Mouse (Mus musculus) myocyte (in vitro differentiated cells): ENCODE results near the gene Dnaja2. TPM values are rescaled to one million over a fixed set of nuclear protein-coding genes. Genes with fewer than 3 reads are reported as not detected.

Source experiments
- H3K27me3 ChIP-seq: one replicate; pipeline ENCODE4 v1.6.1; 2011; ENCODE audit not compliant: control insufficient read depth, insufficient read depth, insufficient read length
- H3K36me3 ChIP-seq: one replicate; pipeline ENCODE4 v1.6.1; 2011; ENCODE audit not compliant: control insufficient read depth, insufficient read depth
- H3K4me2 ChIP-seq: one replicate; pipeline ENCODE4 v1.6.1; 2011; ENCODE audit warnings: low read depth, control low read depth
- H3K4me3 ChIP-seq: one replicate; pipeline ENCODE4 v1.5.1; 2011; ENCODE audit warnings: mild to moderate bottlenecking, control low read depth, moderate library complexity
- H3K79me2 ChIP-seq: one replicate; pipeline ENCODE4 v1.6.1; 2011; ENCODE audit not compliant: control insufficient read depth, insufficient read depth
- H3ac ChIP-seq: one replicate; pipeline ENCODE4 v1.6.1; 2011; ENCODE audit not compliant: control insufficient read depth, insufficient read length
- CEBPB ChIP-seq: IDR thresholded peaks from 2 replicates; pipeline ENCODE4 v1.6.1; 2011; ENCODE audit warnings: mild to moderate bottlenecking, moderate library complexity; ENCODE audit not compliant: poor library complexity, insufficient read depth, severe bottlenecking
- E2F4 ChIP-seq: IDR thresholded peaks from one replicate; pipeline ENCODE4 v1.6.1; 2011; ENCODE audit warnings: mild to moderate bottlenecking, control low read depth, moderate library complexity; ENCODE audit not compliant: insufficient read depth
- MAX ChIP-seq: IDR thresholded peaks from one replicate; pipeline ENCODE4 v1.6.1; 2011; ENCODE audit warnings: low read depth, mild to moderate bottlenecking, control low read depth
- MYOD1 ChIP-seq, 3 experiments: IDR thresholded peaks; one replicate each; pipeline ENCODE4 v1.6.1; 2011; ENCODE audit warnings: control low read depth in 2 of 3, low read depth in 2 of 3, mild to moderate bottlenecking in 2 of 3, moderate library complexity in 1 of 3; ENCODE audit not compliant: insufficient read length in 2 of 3, control insufficient read depth in 1 of 3
- MYOG ChIP-seq, 3 experiments: IDR thresholded peaks; one replicate each; pipeline ENCODE4 v1.6.1; 2011; ENCODE audit warnings: control low read depth in 2 of 3, low read depth in 2 of 3, mild to moderate bottlenecking in 2 of 3; ENCODE audit not compliant: insufficient read length in 2 of 3, control insufficient read depth in 1 of 3, insufficient read depth in 1 of 3
- POLR2A ChIP-seq: IDR thresholded peaks from one replicate; pipeline ENCODE4 v1.6.1; 2011; ENCODE audit warnings: low read depth, mild to moderate bottlenecking, control low read depth, moderate library complexity; ENCODE audit not compliant: insufficient read length
- POLR2AphosphoS2 ChIP-seq: IDR thresholded peaks from one replicate; pipeline ENCODE4 v1.6.1; 2011; ENCODE audit warnings: low read depth, control low read depth; ENCODE audit not compliant: insufficient read length
- REST ChIP-seq: IDR thresholded peaks from one replicate; pipeline ENCODE4 v1.6.1; 2011; ENCODE audit warnings: mild to moderate bottlenecking, control low read depth, moderate library complexity; ENCODE audit not compliant: insufficient read depth, insufficient read length
- SRF ChIP-seq: IDR thresholded peaks from one replicate; pipeline ENCODE4 v1.6.1; 2011; ENCODE audit warnings: low read depth; ENCODE audit not compliant: control insufficient read depth, insufficient read length
- TCF12 ChIP-seq: IDR thresholded peaks from one replicate; pipeline ENCODE4 v1.6.1; 2011; ENCODE audit warnings: mild to moderate bottlenecking, control low read depth; ENCODE audit not compliant: poor library complexity, insufficient read depth, severe bottlenecking
- TCF3 ChIP-seq: IDR thresholded peaks from one replicate; pipeline ENCODE4 v1.6.1; 2011; ENCODE audit warnings: low read depth, control low read depth; ENCODE audit not compliant: insufficient read length
- USF1 ChIP-seq: IDR thresholded peaks from one replicate; pipeline ENCODE4 v1.6.1; 2011; ENCODE audit warnings: low read depth, mild to moderate bottlenecking, control low read depth, moderate library complexity
- polyA plus RNA-seq: library from polyadenylated mRNA; unstranded; fragments of >200 nt; fragmentation: generic; extraction: Trizol; gene quantifications from one replicate; pipeline ENCODE4 v1.2.1, GENCODE M21; 2012; ENCODE audit warnings: missing spikeins

Gene Dnaja2
- polyA plus RNA-seq, 1 experiment = 104 TPM

GRCm38 (mm10) chr8:85508661-85509060, 46.5 kb downstream of the Dnaja2 start:
- no peak overlapping the region for H3K4me2 ChIP-seq
- no peak for TF ChIP-seq POLR2AphosphoS2
- TF ChIP-seq REST = no peak
- TF ChIP-seq MYOG (IDR thresholded peaks at IDR 0.05; ENCODE audit: control insufficient read depth in 1 of 3, insufficient read depth in 1 of 3, insufficient read length in 2 of 3, low read depth in 2 of 3) = no peak
- TF ChIP-seq TCF12 = no peak
- H3K36me3 ChIP-seq = peaks cover 96% of the 10 kb centered on the region
- H3K79me2 ChIP-seq = peaks cover 11% of the 10 kb centered on the region
- H3ac ChIP-seq = no peak overlapping the region
- no peaks in the 10 kb centered on the region for H3K27me3 ChIP-seq
- H3K4me3 ChIP-seq = no peak overlapping the region

GRCm38 (mm10) chr8:85506620-85507019, 48.5 kb downstream of the Dnaja2 start:
- no peak overlapping the region for H3K4me2 ChIP-seq
- peaks cover 26% of the 10 kb centered on the region for H3K79me2 ChIP-seq
- peaks cover 76% of the 10 kb centered on the region for H3K36me3 ChIP-seq
- TF ChIP-seq SRF (no peak), MYOG (IDR thresholded peaks at IDR 0.05; ENCODE audit: control insufficient read depth in 1 of 3, insufficient read depth in 1 of 3, insufficient read length in 2 of 3, low read depth in 2 of 3) (no peak), CEBPB (no peak), MAX (no peak), MYOD1 (IDR thresholded peaks at IDR 0.05; ENCODE audit: control insufficient read depth in 1 of 3, insufficient read length in 2 of 3, low read depth in 2 of 3) (no peak), POLR2A (no peak), USF1 (no peak), TCF12 (no peak), TCF3 (no peak), E2F4 (no peak)
- no peak overlapping the region for H3K4me3 ChIP-seq
- H3K27me3 ChIP-seq = no peaks in the 10 kb centered on the region
- H3ac ChIP-seq = no peak overlapping the region

GRCm38 (mm10) chr8:85504704-85505103, 50.4 kb downstream of the Dnaja2 start:
- no peak overlapping the region for H3K4me3 ChIP-seq
- peaks cover 43% of the 10 kb centered on the region for H3K79me2 ChIP-seq
- peak; percentile 4 to 76 (median 66) for TF ChIP-seq MYOG (IDR thresholded peaks at IDR 0.05; ENCODE audit: control insufficient read depth in 1 of 3, insufficient read depth in 1 of 3, insufficient read length in 2 of 3, low read depth in 2 of 3)
- peak; percentile 89 for TF ChIP-seq TCF12
- no peak for TF ChIP-seq E2F4
- TF ChIP-seq REST = no peak
- no peak for TF ChIP-seq POLR2AphosphoS2
- no peak for TF ChIP-seq CEBPB
- no peak for TF ChIP-seq POLR2A
- peak; percentile 94 to 97 (median 97) for TF ChIP-seq MYOD1 (IDR thresholded peaks at IDR 0.05; ENCODE audit: control insufficient read depth in 1 of 3, insufficient read length in 2 of 3, low read depth in 2 of 3)
- peak; percentile 46 for TF ChIP-seq USF1
- peak; percentile 26 for TF ChIP-seq SRF
- TF ChIP-seq TCF3 = peak; percentile 24
- no peak for TF ChIP-seq MAX
- H3K36me3 ChIP-seq = peaks cover 57% of the 10 kb centered on the region
- peak overlapping the region; percentile 39 for H3K4me2 ChIP-seq
- H3K27me3 ChIP-seq = no peaks in the 10 kb centered on the region
- H3ac ChIP-seq = no peak overlapping the region

- Histone ChIP-seq H3K4me2 (peak overlapping the region; percentile 26), H3ac (no peak overlapping the region), H3K4me3 (no peak overlapping the region), H3K79me2 (peaks cover 56% of the 10 kb centered on the region), H3K36me3 (peaks cover 49% of the 10 kb centered on the region), H3K27me3 (no peaks in the 10 kb centered on the region)
- TF ChIP-seq MYOG (IDR thresholded peaks at IDR 0.05; ENCODE audit: control insufficient read depth in 1 of 3, insufficient read depth in 1 of 3, insufficient read length in 2 of 3, low read depth in 2 of 3) = peak in 1 of 3 experiments; percentile 41
- TF ChIP-seq MYOD1 (IDR thresholded peaks at IDR 0.05; ENCODE audit: control insufficient read depth in 1 of 3, insufficient read length in 2 of 3, low read depth in 2 of 3) = peak in 1 of 3 experiments; percentile 73
- no peak for TF ChIP-seq TCF12
Observed at GRCm38 (mm10) chr8:85503065-85503464, 52.1 kb downstream of the Dnaja2 start.

DNA sequence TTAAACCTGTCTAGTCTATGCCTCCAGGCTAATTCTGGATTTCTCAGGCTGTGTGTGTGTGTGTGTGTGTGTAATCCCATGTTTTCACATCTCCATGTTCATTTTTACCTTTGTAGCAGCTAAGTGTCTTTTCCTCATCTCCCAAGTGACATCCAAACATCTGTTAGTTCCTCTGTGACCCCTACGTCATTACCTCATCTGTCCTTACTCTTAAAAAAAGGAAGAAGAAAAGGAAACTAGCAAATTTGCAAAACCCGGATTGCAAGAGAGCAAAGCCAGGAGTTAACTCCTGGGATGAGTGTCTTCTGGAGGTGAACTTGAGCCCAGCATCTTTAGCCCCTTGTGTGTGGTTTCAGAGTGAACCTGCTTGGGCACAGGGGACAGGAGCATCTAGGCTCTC, 52.8 kb downstream of the Dnaja2 start:
- no peak overlapping the region for H3ac ChIP-seq
- no peak overlapping the region for H3K4me3 ChIP-seq
- TF ChIP-seq USF1 (no peak), MYOG (IDR thresholded peaks at IDR 0.05; ENCODE audit: control insufficient read depth in 1 of 3, insufficient read depth in 1 of 3, insufficient read length in 2 of 3, low read depth in 2 of 3) (no peak), TCF3 (no peak)
- peaks cover 60% of the 10 kb centered on the region for H3K79me2 ChIP-seq
- no peaks in the 10 kb centered on the region for H3K27me3 ChIP-seq
- peaks cover 43% of the 10 kb centered on the region for H3K36me3 ChIP-seq
- peak overlapping the region; percentile 36 for H3K4me2 ChIP-seq
